Mouse (Mus musculus) thymus, adult 2 months (tissue): ENCODE measurements around the gene Ercc5.

ENCODE experiments used
- CTCF ChIP-seq: fragments of 200-500 bp; IDR thresholded peaks from 2 replicates; pipeline ENCODE4 v1.5.1; 2012; ENCODE audit warnings: mild to moderate bottlenecking, control low read depth, low read length, moderate library complexity, borderline replicate concordance; ENCODE audit not compliant: control insufficient read depth, poor library complexity, insufficient read depth; ENCODE audit errors: extremely low read depth
- POLR2A ChIP-seq: fragments of 200-500 bp; IDR thresholded peaks from 2 replicates; pipeline ENCODE4 v1.6.1; 2012; ENCODE audit warnings: mild to moderate bottlenecking, low read length, control low read depth, moderate library complexity; ENCODE audit not compliant: control insufficient read depth, poor library complexity, insufficient read depth; ENCODE audit errors: extremely low read depth

- TF ChIP-seq CTCF: no peak
- TF ChIP-seq POLR2A: no peak
These were observed 71.3 kb downstream of the Ercc5 start, which contains the start of gene Mettl21e for GRCm38 (mm10) chr1:44218876-44219275.
